Mouse (Mus musculus): ENCODE results near the gene Zfp646.

DNA sequence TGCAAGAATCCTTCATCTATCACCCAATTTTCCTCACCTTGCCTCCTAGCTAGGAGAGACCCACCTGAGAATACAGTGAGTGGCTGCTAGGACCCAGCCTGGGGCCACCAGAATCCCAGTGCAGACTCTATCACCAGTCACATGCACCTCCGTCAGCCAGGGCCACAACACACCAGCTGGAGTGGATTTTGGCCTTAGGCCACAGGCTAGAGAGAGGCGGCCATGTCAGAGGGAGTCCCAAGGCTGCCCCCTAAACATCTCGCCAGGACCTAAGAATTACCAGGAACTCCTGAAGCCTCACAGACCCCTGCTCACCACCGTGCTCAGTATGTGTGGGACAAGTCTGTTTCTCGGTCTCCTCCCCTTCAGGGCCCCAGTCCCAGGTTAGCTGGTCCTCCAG, 58.1 kb downstream of the Zfp646 start:
- TF ChIP-seq POLR2A (IDR thresholded peaks at IDR 0.05; ENCODE audit: low read depth, low read length) (no peak), MXI1 (IDR thresholded peaks at IDR 0.05; ENCODE audit: low read depth, low read length) (no peak), USF1 (IDR thresholded peaks at IDR 0.05; ENCODE audit: low read depth, low read length) (no peak), CTCF (conservative IDR thresholded peaks at IDR 0.05 in 1 of 2, IDR thresholded peaks at IDR 0.05 in 1 of 2; ENCODE audit: low read depth in 2 of 2, low read length in 2 of 2) (no peak), EP300 (IDR thresholded peaks at IDR 0.05; ENCODE audit: low read length) (no peak), JUND (conservative IDR thresholded peaks at IDR 0.05; ENCODE audit: low read depth, low read length) (no peak), HCFC1 (IDR thresholded peaks at IDR 0.05; ENCODE audit: low read depth, low read length) (no peak), BHLHE40 (IDR thresholded peaks at IDR 0.05; ENCODE audit: low read depth, low read length) (no peak), POLR2AphosphoS2 (IDR thresholded peaks at IDR 0.05; ENCODE audit: low read depth, low read length) (no peak), MAX (IDR thresholded peaks at IDR 0.05; ENCODE audit: low read length) (no peak), SIN3A (IDR thresholded peaks at IDR 0.05; ENCODE audit: low read length) (no peak)

Data from CH12.LX (cell line).